Mouse (Mus musculus) megakaryocyte, embryonic 14.5 days (primary cell): ENCODE data around the gene C330007P06Rik.

Experiments
- FLI1 ChIP-seq: IDR thresholded peaks from 2 replicates; pipeline ENCODE4 v1.6.1; 2012; ENCODE audit warnings: low read length, inconsistent platforms, mixed read lengths
- GATA1 ChIP-seq: IDR thresholded peaks from 3 replicates; pipeline ENCODE4 v1.6.1; 2012; ENCODE audit warnings: mixed read lengths, low read length, inconsistent platforms, borderline replicate concordance

DNA sequence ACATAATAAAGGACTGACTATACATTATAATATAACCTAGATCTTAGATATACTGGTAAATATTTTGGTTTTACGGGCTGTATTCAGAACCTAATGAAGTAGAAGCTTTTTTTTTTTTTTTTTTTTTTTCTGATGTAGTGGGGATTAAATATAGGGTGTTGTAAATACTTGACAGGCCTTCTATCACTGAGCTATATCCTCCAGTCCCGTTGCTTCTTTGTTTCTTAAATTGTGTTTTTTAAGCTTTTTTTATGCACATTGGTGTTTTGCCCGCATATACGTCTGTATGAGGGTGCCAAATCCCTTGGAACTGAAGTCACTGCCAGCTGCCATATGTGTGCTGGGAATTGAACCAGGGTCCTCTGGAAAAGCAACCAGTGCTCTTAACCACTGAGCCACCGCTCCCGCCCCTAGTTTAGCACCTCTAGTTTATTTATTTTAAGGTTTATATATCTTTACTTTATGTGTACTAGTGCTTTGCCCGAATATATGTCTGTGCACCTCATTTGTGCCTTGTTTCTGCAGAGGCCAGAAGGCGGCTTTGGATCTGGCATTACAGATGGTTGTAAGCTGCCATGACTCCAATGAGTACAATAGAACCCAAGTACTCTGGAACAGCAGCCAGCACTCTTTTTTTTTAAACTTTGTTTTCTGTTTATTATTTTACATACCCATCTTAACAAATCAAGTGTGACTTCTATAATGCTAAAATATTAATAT lies 9.1 kb downstream of the C330007P06Rik start:
- TF ChIP-seq GATA1: no peak
- no peak for TF ChIP-seq FLI1
